Mouse (Mus musculus) heart, embryonic 14.5 days (tissue): ENCODE data around the gene Rhbdd3. TPM values are rescaled to one million over a fixed set of nuclear protein-coding genes. Genes with fewer than 3 reads are reported as not detected.

ENCODE experiments used
- ATAC-seq: fragments of 200-750 bp; cut with Nextera tagmentation; 2 replicates; pipeline ENCODE4 v1.8.0; 2017; ENCODE audit warnings: low read depth, moderate TSS enrichment; ENCODE audit not compliant: insufficient number of reproducible peaks, insufficient read depth, low FRiP score
- H3K27ac ChIP-seq, 2 experiments: fragments of 200-500 bp in 1 of 2; fragments of 300-500 bp in 1 of 2; sonication (generic) in 1 of 2; replicated peaks in 1 of 2; 2 replicates each; pipeline ENCODE4 v1.5.1; 2012 to 2014; ENCODE audit warnings: low read depth in 2 of 2, low read length in 2 of 2, control low read depth in 1 of 2, mild to moderate bottlenecking in 1 of 2, mixed read lengths in 1 of 2; ENCODE audit not compliant: control insufficient read depth in 1 of 2, insufficient read depth in 1 of 2
- H3K27me3 ChIP-seq: fragments of 300-500 bp; sonication (generic); 2 replicates; pipeline ENCODE4 v1.6.1; 2014; ENCODE audit warnings: mild to moderate bottlenecking, low read length, control low read depth; ENCODE audit not compliant: control insufficient read depth, insufficient read depth
- H3K36me3 ChIP-seq: fragments of 300-500 bp; sonication (generic); 2 replicates; pipeline ENCODE4 v1.6.1; 2014; ENCODE audit warnings: mild to moderate bottlenecking, control low read depth, low read length, mixed read lengths; ENCODE audit not compliant: control insufficient read depth, insufficient read depth
- H3K4me1 ChIP-seq, 2 experiments: fragments of 200-500 bp in 1 of 2; fragments of 300-500 bp in 1 of 2; sonication (generic) in 1 of 2; 2 replicates each; pipeline ENCODE4 v1.6.1; 2012 to 2014; ENCODE audit warnings: low read length in 2 of 2, control low read depth in 1 of 2, mixed read lengths in 1 of 2; ENCODE audit not compliant: control insufficient read depth in 2 of 2, insufficient read depth in 2 of 2
- H3K4me2 ChIP-seq: fragments of 300-500 bp; sonication (generic); 2 replicates; pipeline ENCODE4 v1.6.1; 2014; ENCODE audit warnings: mild to moderate bottlenecking, low read length
- H3K4me3 ChIP-seq, 2 experiments: fragments of 200-500 bp in 1 of 2; fragments of 300-500 bp in 1 of 2; sonication (generic) in 1 of 2; 2 replicates each; pipeline ENCODE4 v1.5.1; 2012 to 2014; ENCODE audit warnings: low read length in 2 of 2, mild to moderate bottlenecking in 2 of 2, control low read depth in 1 of 2, low read depth in 1 of 2, moderate library complexity in 1 of 2; ENCODE audit not compliant: control insufficient read depth in 1 of 2, insufficient read depth in 1 of 2
- H3K9ac ChIP-seq: fragments of 300-500 bp; sonication (generic); 2 replicates; pipeline ENCODE4 v1.6.1; 2014; ENCODE audit warnings: mild to moderate bottlenecking, low read length
- H3K9me3 ChIP-seq: fragments of 300-500 bp; sonication (generic); 2 replicates; pipeline ENCODE4 v1.6.1; 2016; ENCODE audit warnings: low read length, control low read depth; ENCODE audit not compliant: control insufficient read depth
- WGBS: fragments of 180-500 bp; shearing (Covaris S2); extraction: QIAGEN DNeasy Blood & Tissue Kit; methylation state at CpG from one replicate; pipeline ENCODE4 v1.1.7; 2014; 5-methylcytosine and 5-hydroxymethylcytosine counted together
- polyA plus RNA-seq: library from polyadenylated mRNA; unstranded; fragments of >200 nt; fragmentation: Nextera tagmentation; extraction: Ambion mirVana; gene quantifications from 2 replicates; pipeline ENCODE4 v1.2.1, GENCODE M21; 2014

Rhbdd3 gene
- polyA plus RNA-seq, 1 experiment from 2014 or later, result 33.5 TPM

DNA sequence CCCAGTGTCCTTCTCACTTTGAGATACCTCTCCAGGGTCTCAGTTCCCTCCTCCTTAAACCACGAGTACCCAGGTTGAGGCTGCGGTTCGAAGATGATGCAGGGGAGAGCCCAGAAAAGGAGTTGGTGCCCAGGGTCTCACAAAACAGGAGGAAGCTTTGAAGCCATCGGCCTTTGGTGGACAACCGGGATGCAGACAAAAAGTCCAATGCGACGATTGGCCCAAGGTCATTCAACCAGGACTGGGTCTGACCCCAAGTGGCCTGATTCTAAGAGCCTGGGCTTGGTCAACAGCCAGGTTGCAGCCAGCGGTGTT is 41.2 kb upstream of the Rhbdd3 start:
- no peak overlapping the region for H3K27ac ChIP-seq
- H3K4me2 ChIP-seq, result peak overlapping the region; percentile 99
- 29% methylated on average over 8 of the region's 8 CpGs for WGBS
- H3K36me3 ChIP-seq, result peaks cover 9% of the 10 kb centered on the region
- peaks cover 56% of the 10 kb centered on the region for H3K27me3 ChIP-seq
- ATAC-seq, result no peak
- peak overlapping the region; percentile 70 for H3K9ac ChIP-seq
- H3K4me1 ChIP-seq, result peaks cover 17 to 26% of the 10 kb centered on the region in 2 experiments
- H3K9me3 ChIP-seq, result no peaks in the 10 kb centered on the region
- H3K4me3 ChIP-seq, result peak overlapping the region; percentile 55 to 58

DNA sequence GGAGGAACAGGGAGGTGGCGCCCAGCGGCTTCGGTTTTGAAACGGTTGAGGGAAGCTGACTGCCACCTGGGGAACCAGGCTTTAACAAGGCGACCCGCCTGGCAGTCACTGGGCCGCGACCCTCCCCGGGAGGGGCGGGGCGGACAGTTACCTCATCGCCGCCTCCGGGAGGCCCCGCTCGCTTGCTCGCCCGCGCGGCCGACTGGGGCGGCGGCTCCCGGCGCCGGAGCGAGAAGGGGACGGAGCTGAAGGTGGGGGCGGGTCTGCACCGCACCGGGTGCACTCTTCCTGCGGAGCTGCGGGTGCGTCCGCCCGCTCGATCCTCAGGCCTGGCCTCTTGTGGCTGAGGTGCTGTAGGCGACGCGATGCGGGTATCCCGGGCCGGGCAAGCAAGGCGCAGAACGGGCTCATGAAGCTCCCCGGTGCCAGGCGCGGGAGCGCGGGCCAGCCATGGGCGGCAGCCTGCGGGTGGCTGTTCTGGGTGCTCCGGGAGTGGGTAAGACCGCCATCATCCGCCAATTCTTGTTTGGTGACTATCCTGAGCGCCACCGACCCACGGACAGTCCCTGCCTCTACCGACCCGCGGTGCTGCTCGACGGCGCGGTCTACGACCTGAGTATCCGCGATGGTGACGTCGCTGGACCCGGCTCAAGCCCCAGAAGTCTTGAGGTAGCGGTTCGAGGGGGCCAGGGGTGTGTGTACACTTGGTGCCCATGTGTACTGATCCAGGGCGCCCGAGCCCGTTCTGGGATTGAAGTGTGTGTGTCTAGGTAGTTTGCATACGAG is 40.7 kb upstream of the Rhbdd3 start, which contains the start of gene Rasl10a:
Gene Rasl10a (plus strand): TSS at position 273 of the 786 bp plus-strand sequence.
- H3K27me3 ChIP-seq, result peaks cover 61% of the 10 kb centered on the region
- ATAC-seq, result no peak
- peak within 1 kb of the TSS; percentile 99 for H3K4me2 ChIP-seq
- peaks cover 9% of the 10 kb centered on the region for H3K36me3 ChIP-seq
- 2% methylated on average over 77 of the region's 77 CpGs for WGBS
- no peak within 1 kb of the TSS for H3K27ac ChIP-seq
- peak within 1 kb of the TSS; percentile 55 to 58 for H3K4me3 ChIP-seq
- H3K4me1 ChIP-seq, result peaks cover 17 to 31% of the 10 kb centered on the region in 2 experiments
- peak within 1 kb of the TSS; percentile 70 for H3K9ac ChIP-seq
- no peaks in the 10 kb centered on the region for H3K9me3 ChIP-seq

DNA sequence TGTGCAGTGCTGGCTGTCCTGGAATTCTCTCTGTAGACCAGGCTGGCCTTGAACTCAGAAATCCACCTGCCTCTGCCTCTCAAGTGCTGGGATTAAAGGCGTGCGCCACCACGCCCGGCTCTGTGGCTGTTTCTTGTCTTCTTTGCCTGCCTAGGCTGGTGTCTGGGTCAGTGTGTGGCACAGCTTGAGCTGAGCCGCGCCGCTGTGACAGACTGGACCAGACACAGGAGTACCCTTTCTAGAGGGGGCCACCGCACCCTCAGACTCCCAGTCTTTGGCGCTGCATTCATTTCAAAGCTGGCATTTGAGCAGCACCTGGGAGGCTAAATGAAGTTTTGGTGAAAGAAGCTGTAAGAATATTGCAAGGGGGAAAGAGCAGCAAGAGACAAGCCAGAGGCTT is 39.9 kb upstream of the Rhbdd3 start:
- 23% methylated on average over 9 of the region's 9 CpGs for WGBS
- H3K4me3 ChIP-seq, result no peak overlapping the region; a peak in 1 of 4 replicates
- peaks cover 9% of the 10 kb centered on the region for H3K36me3 ChIP-seq
- ATAC-seq, result no peak
- no peaks in the 10 kb centered on the region for H3K9me3 ChIP-seq
- H3K9ac ChIP-seq, result no peak overlapping the region
- H3K27ac ChIP-seq, result no peak overlapping the region
- peaks cover 20 to 38% of the 10 kb centered on the region in 2 experiments for H3K4me1 ChIP-seq
- H3K4me2 ChIP-seq, result no peak overlapping the region
- peaks cover 68% of the 10 kb centered on the region for H3K27me3 ChIP-seq

DNA sequence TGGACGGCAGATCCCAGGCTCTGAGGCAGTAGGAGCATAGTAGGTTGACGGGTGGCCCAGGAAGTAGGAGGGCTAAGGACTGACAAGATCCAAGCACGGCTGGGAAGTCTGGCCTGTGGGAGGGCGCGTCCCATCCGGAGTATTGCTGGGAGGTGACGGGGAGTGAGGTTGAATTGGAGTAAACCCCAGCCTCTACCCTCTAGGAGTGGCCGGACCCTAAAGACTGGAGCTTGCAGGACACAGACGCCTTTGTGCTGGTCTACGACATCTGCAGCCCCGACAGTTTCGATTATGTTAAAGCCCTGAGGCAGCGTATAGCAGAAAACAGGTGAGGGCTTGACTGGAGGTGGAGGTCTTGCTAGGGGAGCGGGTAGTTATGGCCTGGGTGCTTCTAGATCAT is 39.5 kb upstream of the Rhbdd3 start:
- ATAC-seq, result no peak
- Histone ChIP-seq H3K9ac (no peak overlapping the region), H3K27me3 (peaks cover 69% of the 10 kb centered on the region), H3K36me3 (peaks cover 9% of the 10 kb centered on the region), H3K9me3 (no peaks in the 10 kb centered on the region), H3K4me1 (peaks cover 23 to 42% of the 10 kb centered on the region in 2 experiments), H3K4me2 (no peak overlapping the region), H3K27ac (no peak overlapping the region), H3K4me3 (no peak overlapping the region)
- WGBS, result 29% methylated on average over 14 of the region's 14 CpGs

DNA sequence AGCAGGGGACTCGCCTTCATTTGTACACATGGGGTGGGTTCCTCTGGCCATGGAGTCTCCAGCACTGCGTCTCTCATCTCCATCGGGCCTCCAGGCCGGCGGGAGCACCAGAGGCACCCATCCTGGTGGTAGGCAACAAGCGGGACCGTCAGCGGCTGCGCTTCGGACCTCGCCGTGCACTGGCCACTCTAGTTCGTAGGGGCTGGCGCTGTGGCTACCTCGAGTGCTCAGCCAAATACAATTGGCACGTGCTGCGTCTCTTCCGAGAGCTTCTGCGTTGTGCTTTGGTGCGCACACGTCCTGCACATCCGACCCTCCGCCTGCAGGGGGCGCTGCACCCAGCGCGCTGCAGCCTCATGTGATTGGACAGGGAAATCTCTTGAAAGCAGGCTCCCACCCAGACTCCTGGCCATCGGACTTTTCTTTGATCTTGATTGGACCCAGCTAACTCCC is 39.0 kb upstream of the Rhbdd3 start:
- 10% methylated on average over 27 of the region's 27 CpGs for WGBS
- Histone ChIP-seq H3K27me3 (peaks cover 69% of the 10 kb centered on the region), H3K27ac (no peak overlapping the region), H3K9ac (no peak overlapping the region), H3K4me2 (no peak overlapping the region), H3K4me1 (peaks cover 28 to 47% of the 10 kb centered on the region in 2 experiments), H3K4me3 (no peak overlapping the region), H3K36me3 (peaks cover 9% of the 10 kb centered on the region), H3K9me3 (no peaks in the 10 kb centered on the region)
- ATAC-seq, result no peak

DNA sequence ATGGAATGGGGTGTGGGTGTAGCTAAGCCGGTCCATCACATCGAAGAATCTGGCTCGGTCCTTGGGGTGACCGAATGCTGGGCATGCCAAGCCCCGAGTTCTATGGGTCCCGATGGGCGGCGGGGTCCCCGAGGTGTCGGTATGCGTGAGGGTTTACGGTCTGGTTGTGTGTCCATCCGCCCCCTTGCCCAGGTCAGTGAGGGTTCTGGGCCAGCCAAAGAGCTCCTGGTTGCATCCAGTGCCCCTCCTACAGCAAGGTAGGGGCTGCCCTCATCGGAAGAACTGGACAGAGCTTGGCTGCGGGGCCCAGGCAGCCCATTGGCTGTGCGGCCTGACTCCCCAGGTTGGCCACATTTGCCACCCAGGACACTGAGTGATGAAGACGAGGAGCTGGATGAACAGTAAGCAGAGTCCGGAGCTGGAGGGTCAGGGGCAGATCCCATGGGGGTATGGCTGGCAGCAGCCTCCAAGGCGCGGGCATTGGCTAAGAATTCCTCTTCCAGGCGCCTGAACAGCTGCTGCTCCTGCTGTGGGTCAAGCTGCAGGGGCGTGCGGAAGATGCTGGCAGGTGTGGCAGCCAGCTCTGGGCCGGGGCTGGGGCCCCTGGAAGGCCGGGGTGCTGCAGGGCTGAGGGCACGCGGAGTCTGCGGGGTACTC is 37.8 kb upstream of the Rhbdd3 start:
- Histone ChIP-seq H3K9ac (peak overlapping the region; percentile 60; the same call in 1 of the 2 replicates), H3K27ac (no peak overlapping the region), H3K4me2 (peak overlapping the region; percentile 83), H3K36me3 (peaks cover 9% of the 10 kb centered on the region), H3K9me3 (no peaks in the 10 kb centered on the region), H3K4me1 (peaks cover 28 to 49% of the 10 kb centered on the region in 2 experiments), H3K27me3 (peaks cover 69% of the 10 kb centered on the region), H3K4me3 (peak overlapping the region in 1 of 2 experiments; percentile 44; a peak in 2 of 4 replicates)
- ATAC-seq, result no peak
- 65% methylated on average over 28 of the region's 28 CpGs for WGBS

DNA sequence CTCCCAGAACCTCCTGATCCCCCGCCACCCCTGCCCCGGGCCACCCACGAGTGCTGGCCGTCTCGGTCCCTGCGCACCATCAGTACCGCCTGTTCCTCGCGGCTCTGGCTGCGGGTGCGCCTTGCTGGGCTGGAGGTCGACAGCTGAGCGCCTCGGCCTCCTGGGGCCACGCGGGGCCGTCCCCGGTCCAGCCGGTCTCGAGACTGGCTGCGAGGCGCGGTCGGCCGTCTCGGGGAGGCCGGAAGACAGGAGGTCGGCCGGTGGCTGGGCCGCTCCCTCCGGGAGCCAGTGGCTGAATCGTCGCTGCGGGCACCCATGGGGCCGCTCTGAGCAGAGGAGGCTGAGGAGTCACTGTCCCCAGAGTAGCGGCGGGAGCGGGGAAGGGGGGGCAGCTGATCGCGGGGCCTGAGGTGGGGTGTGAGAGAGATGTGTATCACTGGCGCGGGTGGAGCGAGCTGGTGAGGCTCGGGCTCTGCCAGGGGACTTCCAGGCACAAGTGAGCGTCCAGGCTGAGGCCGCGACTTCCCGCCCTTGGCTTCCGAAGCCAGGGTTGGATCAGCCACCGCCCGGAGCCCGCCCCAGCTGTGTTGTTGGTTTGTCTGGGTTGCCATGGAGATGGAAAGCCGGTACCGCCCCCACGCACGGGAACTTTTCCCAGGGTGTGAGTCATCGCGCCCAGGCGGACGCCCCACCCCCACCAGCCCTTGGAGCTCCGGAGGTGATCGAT is 37.1 kb upstream of the Rhbdd3 start:
- H3K27ac ChIP-seq, result no peak overlapping the region
- 2% methylated on average over 62 of the region's 62 CpGs for WGBS
- H3K4me2 ChIP-seq, result peak overlapping the region; percentile 83
- peak; percentile 44 for ATAC-seq
- peaks cover 9% of the 10 kb centered on the region for H3K36me3 ChIP-seq
- H3K9me3 ChIP-seq, result no peaks in the 10 kb centered on the region
- peak overlapping the region; percentile 60; the same call in 1 of the 2 replicates for H3K9ac ChIP-seq
- peaks cover 28 to 49% of the 10 kb centered on the region in 2 experiments for H3K4me1 ChIP-seq
- peaks cover 62% of the 10 kb centered on the region for H3K27me3 ChIP-seq
- peak overlapping the region; percentile 33 to 44 for H3K4me3 ChIP-seq
